Comparison of ENCODE assay signal across 20 mouse cellular contexts in genomic region chr11:102004251-102004650, GRCm38 (mm10). TPM values are rescaled to one million over a fixed set of nuclear protein-coding genes. Genes with fewer than 3 reads are reported as not detected.
DNase-seq lines count a peak whose midpoint lies in the region; ATAC-seq and TF ChIP-seq lines count a peak whose summit lies in the region.
"Had no signal": no experiment of that assay in that cellular context is flagged by ENCODE, and none has a peak within 500 bp of the region (broad histone marks: within the 10 kb centered on the region; RNA-seq: fewer than 3 reads in every experiment).

No protein-coding gene starts in this region.

- H3K36me3 ChIP-seq in intestine, postnatal 0 days (ENCODE audit: control insufficient read depth, insufficient read depth), result peaks cover 5% of the 10 kb centered on the region; the same call in 1 of the 2 replicates
- H3K36me3 ChIP-seq in intestine, embryonic 15.5 days, result peaks cover 2% of the 10 kb centered on the region; the same call in 1 of the 2 replicates
- peaks cover 35% of the 10 kb centered on the region for H3K36me3 ChIP-seq in midbrain, postnatal 0 days (ENCODE audit: insufficient read depth, low read length)
- peaks cover 6% of the 10 kb centered on the region for H3K36me3 ChIP-seq in midbrain, embryonic 11.5 days (ENCODE audit: control insufficient read depth, insufficient read depth, low read length)

- H3K9me3 ChIP-seq in intestine, postnatal 0 days (ENCODE audit: control insufficient read depth), result no peaks in the 10 kb centered on the region
- no peaks in the 10 kb centered on the region for H3K9me3 ChIP-seq in intestine, embryonic 15.5 days
- H3K9me3 ChIP-seq in midbrain, postnatal 0 days (ENCODE audit: low read length), result no peaks in the 10 kb centered on the region
- H3K9me3 ChIP-seq in midbrain, embryonic 11.5 days (ENCODE audit: control insufficient read depth, low read length), result no peaks in the 10 kb centered on the region
- H3K9me3 ChIP-seq: forebrain, embryonic 10.5 days; heart, embryonic 10.5 days had no signal

- no peaks in the 10 kb centered on the region for H3K4me1 ChIP-seq in intestine, postnatal 0 days (replicated peaks; ENCODE audit: control insufficient read depth, insufficient read depth, low read length)
- 0 out of 2 replicates have a peak, but pooled peaks cover 2% of the 10 kb centered on the region for H3K4me1 ChIP-seq in intestine, embryonic 15.5 days (replicated peaks)
- H3K4me1 ChIP-seq in midbrain, postnatal 0 days (ENCODE audit: insufficient read depth, low read length), result no peaks in the 10 kb centered on the region
- no peaks in the 10 kb centered on the region for H3K4me1 ChIP-seq in midbrain, embryonic 11.5 days (ENCODE audit: control insufficient read depth, insufficient read depth, low read length)

- peak; percentile 59 for TF ChIP-seq CTCF in intestine, postnatal 0 days (IDR thresholded peaks at IDR 0.05; ENCODE audit: low read depth)
- TF ChIP-seq CTCF in midbrain, postnatal 0 days (IDR thresholded peaks at IDR 0.05), result peak; percentile 61

- no peak overlapping the region for H3K9ac ChIP-seq in intestine, postnatal 0 days (ENCODE audit: low read depth, low read length)
- H3K9ac ChIP-seq in intestine, embryonic 15.5 days, result no peak overlapping the region
- no peak overlapping the region for H3K9ac ChIP-seq in midbrain, postnatal 0 days (replicated peaks; ENCODE audit: low read length, poor library complexity, severe bottlenecking)
- no peak overlapping the region for H3K9ac ChIP-seq in midbrain, embryonic 11.5 days (ENCODE audit: low read length)

- WGBS in intestine, postnatal 0 days, result 93% methylated on average over 8 of the region's 8 CpGs
- WGBS in intestine, embryonic 15.5 days, result 93% methylated on average over 8 of the region's 8 CpGs
- WGBS in midbrain, postnatal 0 days, result 91% methylated on average over 8 of the region's 8 CpGs
- 89% methylated on average over 8 of the region's 8 CpGs for WGBS in midbrain, embryonic 11.5 days

- H3K4me2 ChIP-seq in intestine, postnatal 0 days (replicated peaks; ENCODE audit: low read depth), result no peak overlapping the region
- H3K4me2 ChIP-seq in intestine, embryonic 15.5 days (replicated peaks), result no peak overlapping the region
- H3K4me2 ChIP-seq in midbrain, postnatal 0 days (ENCODE audit: low read depth, low read length, poor library complexity, severe bottlenecking), result no peak overlapping the region
- no peak overlapping the region for H3K4me2 ChIP-seq in midbrain, embryonic 11.5 days

- H3K27me3 ChIP-seq in intestine, postnatal 0 days (replicated peaks; ENCODE audit: control insufficient read depth, insufficient read depth, low read length), result no peaks in the 10 kb centered on the region
- H3K27me3 ChIP-seq in intestine, embryonic 15.5 days (replicated peaks), result no peaks in the 10 kb centered on the region
- H3K27me3 ChIP-seq in midbrain, postnatal 0 days (ENCODE audit: insufficient read depth, low read length), result no peaks in the 10 kb centered on the region
- H3K27me3 ChIP-seq in midbrain, embryonic 11.5 days (ENCODE audit: control insufficient read depth, insufficient read depth, low read length), result no peaks in the 10 kb centered on the region

- H3K4me3 ChIP-seq in intestine, postnatal 0 days (ENCODE audit: low read depth, low read length), result no peak overlapping the region
- no peak overlapping the region for H3K4me3 ChIP-seq in intestine, embryonic 15.5 days (replicated peaks)
- no peak overlapping the region for H3K4me3 ChIP-seq in midbrain, postnatal 0 days (ENCODE audit: low read depth, low read length)
- no peak overlapping the region for H3K4me3 ChIP-seq in midbrain, embryonic 11.5 days (ENCODE audit: low read depth, low read length)
- H3K4me3 ChIP-seq: forebrain, embryonic 10.5 days; heart, embryonic 10.5 days; hindbrain, embryonic 10.5 days had no signal

- ATAC-seq in intestine, postnatal 0 days, result no peak
- no peak for ATAC-seq in intestine, embryonic 15.5 days
- no peak for ATAC-seq in midbrain, postnatal 0 days (ENCODE audit: low FRiP score)
- no peak for ATAC-seq in midbrain, embryonic 11.5 days (ENCODE audit: low FRiP score)
- ATAC-seq: CD4-positive, CD25-positive, alpha-beta regulatory T cell, adult 4 months had no signal

- DNase-seq in midbrain, postnatal 0 days (ENCODE audit: low spot score), result no peak
- DNase-seq in midbrain, embryonic 11.5 days (ENCODE audit: low spot score, missing footprints), result no peak
- peak; percentile 84 for DNase-seq in ZHBTc4 (ENCODE audit: low read depth, low spot score)
- peak; percentile 69 for DNase-seq in testis, postnatal 10 days (ENCODE audit: low spot score)
- no peak for DNase-seq in left cerebral cortex, adult 18-20 months (ENCODE audit: low spot score in 2 of 2)
- DNase-seq: cerebellum, adult 8-10 months; kidney, adult 18-20 months; right cerebral cortex, postnatal 14 days; thymus, postnatal 36 days had no signal

- H3K27ac ChIP-seq in intestine, postnatal 0 days (ENCODE audit: low read depth, low read length), result no peak overlapping the region; the same call in 1 of the 2 replicates
- no peak overlapping the region for H3K27ac ChIP-seq in intestine, embryonic 15.5 days
- no peak overlapping the region for H3K27ac ChIP-seq in midbrain, postnatal 0 days (ENCODE audit: low read depth, low read length)
- H3K27ac ChIP-seq in midbrain, embryonic 11.5 days (ENCODE audit: low read depth, low read length), result no peak overlapping the region
- H3K27ac ChIP-seq: forebrain, embryonic 10.5 days; heart, embryonic 10.5 days; hindbrain, embryonic 10.5 days had no signal

RNA-seq across cellular contexts. Expression of gene Dusp3, which starts 17.4 kb away (rescaled TPM):
- 49.9 and 53.5 TPM in 2 replicates for polyA plus RNA-seq in intestine, postnatal 0 days (2015; fragmentation: Nextera tagmentation; extraction: Ambion mirVana)
- 25.6 and 26.5 TPM in 2 replicates for polyA plus RNA-seq in intestine, embryonic 15.5 days (2015; fragmentation: Nextera tagmentation; extraction: Ambion mirVana)
- total RNA-seq in midbrain, postnatal 0 days (2014; rRNA removed), result 36.3 and 54.3 TPM in 2 replicates
- polyA plus RNA-seq in midbrain, postnatal 0 days (2015; fragmentation: Nextera tagmentation; extraction: Ambion mirVana), result 44.1 and 48.5 TPM in 2 replicates
- polyA plus RNA-seq in midbrain, embryonic 11.5 days (2014; fragmentation: Nextera tagmentation; extraction: Ambion mirVana), result 11.1 and 11.6 TPM in 2 replicates
- total RNA-seq in left cerebral cortex, adult 18-20 months (2021), result 100 to 1,000 TPM; 195 to 205 TPM

RNA-seq across cellular contexts. Expression of gene Cfap97d1, which starts 20.2 kb away (rescaled TPM):
- not detected in 2 replicates for polyA plus RNA-seq in intestine, postnatal 0 days (2015; fragmentation: Nextera tagmentation; extraction: Ambion mirVana)
- polyA plus RNA-seq in intestine, embryonic 15.5 days (2015; fragmentation: Nextera tagmentation; extraction: Ambion mirVana), result not detected in 2 replicates
- total RNA-seq in midbrain, postnatal 0 days (2014; rRNA removed), result not detected in 2 replicates
- not detected in 2 replicates for polyA plus RNA-seq in midbrain, postnatal 0 days (2015; fragmentation: Nextera tagmentation; extraction: Ambion mirVana)
- not detected in 2 replicates for polyA plus RNA-seq in midbrain, embryonic 11.5 days (2014; fragmentation: Nextera tagmentation; extraction: Ambion mirVana)
- not detected for total RNA-seq in left cerebral cortex, adult 18-20 months (2021)
- total RNA-seq: adrenal gland, postnatal 4 days; gastrocnemius, adult 18-20 months; layer of hippocampus, adult 8-10 months had no signal
- polyA plus RNA-seq: CD4-positive, CD25-positive, alpha-beta regulatory T cell, adult 4 months; embryonic facial prominence, embryonic 11.5 days; forebrain, embryonic 10.5 days; heart, embryonic 10.5 days; hindbrain, embryonic 10.5 days; limb, embryonic 14.5 days had no signal

RNA-seq across cellular contexts. Expression of gene Mpp3, which starts 24.0 kb away (rescaled TPM):
- polyA plus RNA-seq in intestine, postnatal 0 days (2015; fragmentation: Nextera tagmentation; extraction: Ambion mirVana), result 8.1 and 8.6 TPM in 2 replicates
- polyA plus RNA-seq in intestine, embryonic 15.5 days (2015; fragmentation: Nextera tagmentation; extraction: Ambion mirVana), result 7.6 and 7.9 TPM in 2 replicates
- total RNA-seq in midbrain, postnatal 0 days (2014; rRNA removed), result 68.2 and 71.9 TPM in 2 replicates
- 53.9 and 54.7 TPM in 2 replicates for polyA plus RNA-seq in midbrain, postnatal 0 days (2015; fragmentation: Nextera tagmentation; extraction: Ambion mirVana)
- 14.4 and 15.5 TPM in 2 replicates for polyA plus RNA-seq in midbrain, embryonic 11.5 days (2014; fragmentation: Nextera tagmentation; extraction: Ambion mirVana)
- total RNA-seq in left cerebral cortex, adult 18-20 months (2021), result 10 to 100 TPM; 77.6 to 89.6 TPM

RNA-seq across cellular contexts. Expression of gene Cd300lg, which starts 37.1 kb away (rescaled TPM):
- 5.4 and 5.6 TPM in 2 replicates for polyA plus RNA-seq in intestine, postnatal 0 days (2015; fragmentation: Nextera tagmentation; extraction: Ambion mirVana)
- polyA plus RNA-seq in intestine, embryonic 15.5 days (2015; fragmentation: Nextera tagmentation; extraction: Ambion mirVana), result 0.98 and 1.6 TPM in 2 replicates
- total RNA-seq in midbrain, postnatal 0 days (2014; rRNA removed), result 0.14 TPM in 1 of 2 replicates, not detected in the other
- polyA plus RNA-seq in midbrain, postnatal 0 days (2015; fragmentation: Nextera tagmentation; extraction: Ambion mirVana), result 0.25 TPM in 2 replicates
- 0.11 and 0.19 TPM in 2 replicates for polyA plus RNA-seq in midbrain, embryonic 11.5 days (2014; fragmentation: Nextera tagmentation; extraction: Ambion mirVana)
- under 1 TPM in 1 of 2 experiments, not detected in 1; 0.19 TPM for total RNA-seq in left cerebral cortex, adult 18-20 months (2021)
- total RNA-seq: layer of hippocampus, adult 8-10 months had no signal
- polyA plus RNA-seq: CD4-positive, CD25-positive, alpha-beta regulatory T cell, adult 4 months had no signal

RNA-seq across cellular contexts. Expression of gene Sost, which starts 37.4 kb away (rescaled TPM):
- not detected in 2 replicates for polyA plus RNA-seq in intestine, postnatal 0 days (2015; fragmentation: Nextera tagmentation; extraction: Ambion mirVana)
- 0.13 TPM in 2 replicates for polyA plus RNA-seq in intestine, embryonic 15.5 days (2015; fragmentation: Nextera tagmentation; extraction: Ambion mirVana)
- 0.11 TPM in 1 of 2 replicates, not detected in the other for total RNA-seq in midbrain, postnatal 0 days (2014; rRNA removed)
- polyA plus RNA-seq in midbrain, postnatal 0 days (2015; fragmentation: Nextera tagmentation; extraction: Ambion mirVana), result 0.12 TPM in 1 of 2 replicates, not detected in the other
- not detected in 2 replicates for polyA plus RNA-seq in midbrain, embryonic 11.5 days (2014; fragmentation: Nextera tagmentation; extraction: Ambion mirVana)
- not detected for total RNA-seq in left cerebral cortex, adult 18-20 months (2021)
- total RNA-seq: gastrocnemius, adult 18-20 months had no signal
- polyA plus RNA-seq: CD4-positive, CD25-positive, alpha-beta regulatory T cell, adult 4 months; embryonic facial prominence, embryonic 11.5 days; forebrain, embryonic 10.5 days had no signal

Comparison
In these comparisons a context has a peak if more than half of its experiments do, and no peak if none do; other contexts are left out.
1. DNase-seq: peak in ZHBTc4 (single experiment) and testis, postnatal 10 days (single experiment); none in midbrain, postnatal 0 days (single experiment), midbrain, embryonic 11.5 days (single experiment) and left cerebral cortex, adult 18-20 months (0 of 2).